Mouse (Mus musculus): Measurements from ENCODE around the gene Rpl32.

DNA sequence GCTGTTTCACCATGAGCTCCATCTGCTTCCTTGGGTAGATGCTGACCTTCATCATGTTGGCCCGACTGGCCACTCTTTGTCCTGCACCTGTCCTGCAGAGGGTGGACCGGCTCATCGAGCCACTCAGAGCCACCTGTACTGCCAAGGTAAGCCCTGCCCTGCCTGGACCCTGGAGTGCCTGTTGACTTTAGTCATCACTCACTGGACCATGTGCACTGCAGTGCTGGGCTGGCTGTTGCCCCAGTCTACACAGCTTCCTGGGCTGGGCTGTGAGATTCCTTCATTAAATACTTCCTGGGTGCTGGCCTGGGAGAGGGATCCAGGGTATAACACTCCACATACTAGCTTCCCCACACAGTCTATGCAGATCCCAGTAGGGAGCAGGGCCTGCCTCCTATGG, 6.7 kb downstream of the Rpl32 start:
- TF ChIP-seq CTCF (IDR thresholded peaks at IDR 0.05; ENCODE audit: control insufficient read depth, insufficient read depth, low read length) (no peak), POLR2A (IDR thresholded peaks at IDR 0.05; ENCODE audit: borderline replicate concordance, control insufficient read depth, low read depth, low read length) (no peak)

All from bone marrow, adult 2 months (tissue).